Mouse (Mus musculus) cortical plate, adult 2 months (tissue): ENCODE results near the gene Ctdspl. TPM values are rescaled to one million over a fixed set of nuclear protein-coding genes. Genes with fewer than 3 reads are reported as not detected.

Experiments
- H3K27ac ChIP-seq: fragments of 200-500 bp; 2 replicates; pipeline ENCODE4 v1.5.1; 2012; ENCODE audit warnings: low read length, control low read depth, inconsistent platforms; ENCODE audit not compliant: insufficient read depth
- H3K4me1 ChIP-seq: fragments of 200-500 bp; 2 replicates; pipeline ENCODE4 v1.6.1; 2011; ENCODE audit warnings: low read length; ENCODE audit not compliant: control insufficient read depth, insufficient read depth
- H3K4me3 ChIP-seq: fragments of 200-500 bp; 2 replicates; pipeline ENCODE4 v1.5.1; 2011; ENCODE audit warnings: mild to moderate bottlenecking, low read length, control low read depth; ENCODE audit not compliant: insufficient read depth
- CTCF ChIP-seq: fragments of 200-500 bp; IDR thresholded peaks from 2 replicates; pipeline ENCODE4 v1.5.1; 2011; ENCODE audit warnings: mild to moderate bottlenecking, control low read depth, low read length; ENCODE audit not compliant: insufficient read depth; ENCODE audit errors: extremely low read depth
- POLR2A ChIP-seq: fragments of 200-500 bp; IDR thresholded peaks from 2 replicates; pipeline ENCODE4 v1.6.1; 2011; ENCODE audit warnings: mild to moderate bottlenecking, low read length, control low read depth; ENCODE audit not compliant: insufficient read depth; ENCODE audit errors: extremely low read depth
- polyA plus RNA-seq: library from polyadenylated mRNA; depleted of rRNA; stranded (reverse); fragments of >200 nt; gene quantifications from 2 replicates; pipeline ENCODE4 v1.2.3, GENCODE M21; 2012

The Ctdspl gene
- polyA plus RNA-seq, 1 experiment: 30.3 TPM

DNA sequence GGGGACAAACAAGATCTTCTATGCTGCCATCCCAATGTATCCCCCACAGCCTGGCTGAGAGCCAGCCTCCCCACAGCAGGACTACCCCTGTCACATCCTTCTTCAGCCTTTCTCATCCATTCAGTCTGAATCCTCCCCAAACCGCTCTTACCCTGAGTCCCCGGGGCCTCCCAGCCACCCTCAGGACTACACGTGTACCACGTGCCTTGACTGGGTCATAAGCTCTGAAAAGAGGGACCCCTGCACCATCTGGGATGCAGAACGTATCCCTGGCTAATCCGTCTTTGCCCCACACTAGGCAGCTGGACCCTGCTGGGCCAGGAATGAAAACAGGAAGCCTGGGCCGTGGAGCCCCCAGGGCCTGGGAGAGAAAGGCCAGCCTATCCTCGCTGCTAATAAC is 155.8 kb downstream of the Ctdspl start:
- Histone ChIP-seq H3K27ac (no peak overlapping the region), H3K4me3 (no peak overlapping the region), H3K4me1 (no peaks in the 10 kb centered on the region)
- TF ChIP-seq POLR2A (no peak), CTCF (no peak)

- Histone ChIP-seq H3K4me3 (no peak overlapping the region), H3K27ac (no peak overlapping the region), H3K4me1 (peaks cover 2% of the 10 kb centered on the region; the same call in 1 of the 2 replicates)
- no peak for TF ChIP-seq CTCF
- TF ChIP-seq POLR2A: no peak
Observed at GRCm38 (mm10) chr9:119082656-119083430, 156.6 kb downstream of the Ctdspl start.

DNA sequence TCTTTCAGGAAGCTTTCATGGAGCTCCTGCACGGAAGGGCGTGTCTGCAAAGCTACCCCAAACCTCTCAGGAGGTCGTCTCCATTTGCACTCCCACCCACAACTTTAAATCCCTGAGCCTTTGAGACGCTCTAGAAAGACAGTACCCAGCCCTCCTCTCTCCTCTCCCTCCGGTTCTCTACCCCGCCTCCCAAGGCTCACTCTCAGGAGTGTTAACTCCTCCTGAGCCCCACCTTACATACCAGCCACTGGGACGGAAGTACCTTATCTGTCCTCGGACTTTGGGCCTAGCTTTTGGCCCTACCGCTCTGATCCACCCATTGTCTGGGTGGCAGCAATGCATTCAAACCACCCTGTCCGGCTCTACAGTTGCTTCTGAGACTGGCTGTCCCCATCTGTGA is 157.7 kb downstream of the Ctdspl start:
- Histone ChIP-seq H3K4me3 (no peak overlapping the region), H3K4me1 (peaks cover 4% of the 10 kb centered on the region; the same call in 1 of the 2 replicates), H3K27ac (no peak overlapping the region)
- TF ChIP-seq CTCF (no peak), POLR2A (no peak)

- TF ChIP-seq CTCF: no peak
- no peak for TF ChIP-seq POLR2A
- H3K4me3 ChIP-seq: no peak overlapping the region
- no peak overlapping the region for H3K27ac ChIP-seq
- peaks cover 5% of the 10 kb centered on the region; the same call in 1 of the 2 replicates for H3K4me1 ChIP-seq
Observed at GRCm38 (mm10) chr9:119086451-119086850, 160.2 kb downstream of the Ctdspl start.

DNA sequence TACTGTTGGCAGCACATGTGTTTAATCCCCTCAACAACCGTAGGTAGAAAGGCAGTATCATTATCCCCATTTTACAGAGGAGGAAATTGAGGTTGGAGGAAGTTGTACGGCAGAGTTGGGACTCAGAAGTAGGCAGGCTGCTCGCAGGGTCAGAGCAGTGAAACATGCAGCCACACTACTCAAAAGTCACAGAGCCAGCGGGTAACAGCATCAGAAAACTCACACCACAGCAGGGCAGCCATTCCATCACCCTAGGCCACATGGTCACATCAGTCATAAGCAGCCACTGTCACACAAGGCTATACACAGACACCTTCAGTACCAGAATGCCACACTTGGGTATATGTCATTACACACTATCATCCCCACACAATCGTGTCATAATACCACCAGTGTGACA is 161.1 kb downstream of the Ctdspl start:
- TF ChIP-seq POLR2A (no peak), CTCF (no peak)
- no peak overlapping the region for H3K4me3 ChIP-seq
- H3K4me1 ChIP-seq: peaks cover 7% of the 10 kb centered on the region; the same call in 1 of the 2 replicates
- no peak overlapping the region for H3K27ac ChIP-seq

DNA sequence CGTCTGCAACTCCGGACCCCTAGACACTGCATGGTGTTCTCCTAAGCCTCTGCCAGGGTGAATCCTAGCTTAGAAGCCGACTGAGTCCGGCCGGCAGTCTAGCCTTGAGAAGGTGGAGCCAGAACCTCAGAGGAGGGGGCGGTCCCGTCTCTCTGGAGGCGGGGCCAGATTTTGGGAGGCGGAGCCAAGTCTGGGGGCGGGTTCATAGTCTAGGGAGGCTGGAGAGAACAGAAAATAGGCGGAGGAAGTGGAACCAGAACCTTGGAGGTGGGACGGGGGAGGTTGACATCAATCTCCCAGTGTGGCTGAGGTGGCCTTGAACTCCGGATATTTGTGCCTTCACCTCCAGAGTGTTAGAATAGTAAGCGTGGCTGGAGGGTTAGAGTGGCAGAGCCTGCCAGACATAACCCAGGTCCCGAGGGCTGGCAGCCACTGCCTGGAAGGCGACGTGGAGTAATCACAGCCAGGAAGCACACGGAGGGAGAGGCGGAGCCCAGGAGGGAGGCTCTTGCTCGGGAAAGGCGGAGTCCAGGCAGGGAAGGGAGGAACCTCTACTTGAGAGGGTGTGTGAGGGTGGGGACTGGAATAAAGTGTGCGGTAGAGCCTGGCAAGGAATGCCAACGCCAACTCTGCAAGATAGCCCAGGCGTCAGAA is 162.0 kb downstream of the Ctdspl start:
- Histone ChIP-seq H3K4me1 (peaks cover 7% of the 10 kb centered on the region; the same call in 1 of the 2 replicates), H3K27ac (no peak overlapping the region), H3K4me3 (peak overlapping the region; percentile 22)
- no peak for TF ChIP-seq CTCF

DNA sequence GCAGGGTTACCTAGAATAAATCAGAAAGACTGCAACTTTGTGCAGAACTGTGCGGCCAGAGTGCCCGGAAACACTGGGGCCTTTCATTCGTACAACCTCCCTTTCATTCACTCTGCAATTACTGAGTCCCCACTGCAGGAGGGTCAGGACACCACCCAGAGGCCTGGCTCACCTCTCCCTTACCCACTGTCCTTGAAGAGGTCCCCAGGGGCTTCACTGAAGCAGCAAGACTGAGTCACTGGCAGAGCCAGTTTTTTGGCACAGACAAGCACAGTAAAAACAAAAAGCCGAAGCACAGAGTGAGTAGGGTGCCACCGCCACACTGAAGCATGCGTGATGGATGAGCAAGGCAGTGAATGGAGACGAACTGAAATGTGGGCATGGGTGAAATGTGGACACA is 163.2 kb downstream of the Ctdspl start:
- Histone ChIP-seq H3K27ac (no peak overlapping the region), H3K4me1 (peaks cover 7% of the 10 kb centered on the region; the same call in 1 of the 2 replicates), H3K4me3 (no peak overlapping the region)
- TF ChIP-seq POLR2A (no peak), CTCF (no peak)

DNA sequence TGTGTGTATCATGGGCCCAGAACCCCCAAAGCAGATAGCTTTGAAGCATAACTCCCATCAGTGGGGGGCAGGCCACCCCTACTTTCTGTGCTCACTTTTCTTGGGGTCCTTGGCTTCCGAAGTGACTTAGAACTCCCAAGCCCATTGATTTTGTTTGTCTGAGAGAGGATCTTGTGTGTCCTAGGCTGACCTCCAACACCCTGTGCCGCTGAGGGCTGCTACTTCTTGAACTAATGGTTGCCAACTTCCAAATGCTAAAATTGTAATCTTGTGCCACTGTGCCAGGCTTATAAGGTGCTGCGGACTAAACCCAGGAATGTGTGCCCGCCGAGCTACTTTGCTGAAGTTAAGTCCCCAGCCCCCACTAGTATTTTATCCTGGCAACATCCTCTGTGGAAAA is 164.2 kb downstream of the Ctdspl start:
- Histone ChIP-seq H3K4me1 (peaks cover 7% of the 10 kb centered on the region; the same call in 1 of the 2 replicates), H3K27ac (no peak overlapping the region), H3K4me3 (no peak overlapping the region)
- no peak for TF ChIP-seq CTCF
- TF ChIP-seq POLR2A: no peak

GRCm38 (mm10) chr9:119091581-119092310 is 165.5 kb downstream of the Ctdspl start:
- peak overlapping the region; percentile 53; the same call in 1 of the 2 replicates for H3K4me3 ChIP-seq
- peaks cover 7% of the 10 kb centered on the region; the same call in 1 of the 2 replicates for H3K4me1 ChIP-seq
- H3K27ac ChIP-seq: no peak overlapping the region

More at GRCm38 (mm10) chr9:119091581-119092310, 165.5 kb downstream of the Ctdspl start:
- TF ChIP-seq CTCF: no peak
- TF ChIP-seq POLR2A: no peak
